Mouse (Mus musculus): ENCODE data around the gene Plekhg2. TPM values are rescaled to one million over a fixed set of nuclear protein-coding genes. Genes with fewer than 3 reads are reported as not detected.
A peak's percentile ranks its signal among the peaks of the same experiment; 100 is the strongest.

Gene Plekhg2
- total RNA-seq, 2 experiments from 2014 or later, result 15.1 to 15.8 TPM

DNA sequence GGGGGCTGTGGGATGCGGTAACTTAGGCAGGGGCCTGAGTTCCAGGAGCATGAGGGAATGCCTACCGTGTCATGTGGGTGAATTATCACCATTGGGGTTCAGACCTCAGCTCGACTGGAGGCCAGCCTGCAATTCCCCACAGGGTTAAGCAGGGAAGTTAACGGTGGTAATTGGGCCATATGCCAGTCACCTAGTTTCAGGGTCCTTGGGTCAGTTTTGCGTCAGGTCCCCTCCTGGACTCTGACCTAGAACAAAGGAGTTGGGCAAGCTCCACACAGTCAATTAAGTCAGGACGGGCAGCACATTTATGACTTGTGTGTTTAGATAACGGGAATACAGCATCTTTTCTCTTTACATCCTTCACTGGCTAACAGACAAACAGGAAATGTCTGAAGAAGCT lies 31.0 kb downstream of the Plekhg2 start:
- no peak for DNase-seq
- intact Hi-C loops (cut with DNase I), result no loop called here

DNA sequence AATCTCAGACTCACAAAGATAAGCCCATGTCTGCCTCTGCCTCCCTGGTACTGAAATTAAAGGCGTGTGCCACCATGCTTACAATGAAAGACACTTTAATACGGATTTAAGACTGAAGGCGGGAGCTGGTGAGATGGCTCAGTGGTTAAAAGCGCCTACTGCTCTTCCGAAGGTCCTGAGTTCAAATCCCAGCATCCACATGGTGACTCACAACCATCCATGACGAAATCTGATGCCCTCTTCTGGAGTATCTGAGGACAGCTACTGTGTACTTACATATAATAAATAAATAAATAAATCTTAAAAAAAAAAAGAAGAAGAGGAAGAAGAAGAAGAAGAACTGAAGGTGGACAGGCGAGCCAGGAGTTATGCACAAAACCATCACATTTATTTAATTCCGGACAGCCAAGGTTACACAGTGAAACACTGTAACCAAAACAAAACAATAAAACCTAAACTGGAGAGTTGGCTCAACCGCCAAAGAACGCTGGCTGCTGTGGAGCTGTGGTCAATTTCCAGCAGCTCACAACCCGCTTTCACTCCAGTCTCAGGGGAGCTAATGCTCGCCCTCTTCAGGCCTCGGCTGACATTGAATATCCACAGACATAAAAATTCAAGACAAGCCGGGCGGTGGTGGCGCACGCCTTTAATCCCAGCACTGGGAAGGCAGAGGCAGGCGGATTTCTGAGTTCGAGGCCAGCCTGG lies 33.0 kb downstream of the Plekhg2 start:
- intact Hi-C loops (cut with DNase I), result loop anchor here (5.0 kb wide), 1 partner anchor 62 kb away; the partner anchor contains the start of gene Eid2b
- DNase-seq, result peak; percentile 61 to 67

DNA sequence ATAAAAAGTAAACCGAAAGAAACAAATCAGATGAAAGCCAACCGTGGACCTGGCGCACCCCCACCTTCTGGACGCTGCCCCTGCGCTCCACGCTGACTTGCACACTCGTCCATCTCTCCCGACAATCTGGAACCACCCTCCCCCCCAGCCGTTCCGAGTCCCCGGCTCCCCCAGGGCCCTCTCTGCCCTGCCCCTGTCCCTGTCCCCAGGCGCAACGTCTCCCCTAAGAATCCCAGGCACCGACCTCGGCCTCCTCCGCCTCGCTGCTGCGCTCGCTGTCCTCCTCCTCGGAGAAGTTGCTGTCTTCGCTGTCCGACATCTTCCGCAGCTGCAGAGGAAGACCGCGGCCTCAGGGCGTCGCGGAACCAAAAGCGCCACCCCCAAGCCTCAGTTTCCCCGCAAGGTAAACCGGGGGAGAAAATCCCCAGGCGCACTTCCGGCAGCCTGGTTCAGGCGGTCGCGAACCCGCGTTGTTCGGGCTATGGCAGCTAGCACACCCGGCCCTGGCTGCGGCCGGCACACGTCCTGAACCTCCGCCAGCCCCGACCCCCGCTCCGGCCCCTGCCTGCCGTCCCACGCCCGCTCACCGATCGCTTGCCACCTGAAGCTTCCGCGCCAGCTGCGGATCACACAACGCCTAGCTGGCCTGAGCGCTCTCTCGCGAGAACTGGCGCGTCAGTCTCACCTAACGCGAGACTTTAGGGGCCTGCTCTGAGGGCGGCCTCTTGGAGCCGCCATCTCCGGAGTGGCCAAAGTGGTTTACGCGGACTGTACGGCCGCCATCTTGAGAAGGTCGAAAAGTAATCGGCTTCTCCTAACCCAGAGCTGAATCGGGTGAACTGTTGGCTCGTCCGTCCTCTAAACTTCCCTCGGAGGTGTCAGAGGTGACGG lies 34.0 kb downstream of the Plekhg2 start, which contains the start of gene Supt5:
Supt5 (minus strand) TSS at position 639 of the 891 bp plus-strand sequence.
- peak; percentile 96 to 97 for DNase-seq
- intact Hi-C loops (cut with DNase I), result loop anchor here (5.0 kb wide), 1 partner anchor 61 kb away; the partner anchor contains the start of gene Eid2b

DNA sequence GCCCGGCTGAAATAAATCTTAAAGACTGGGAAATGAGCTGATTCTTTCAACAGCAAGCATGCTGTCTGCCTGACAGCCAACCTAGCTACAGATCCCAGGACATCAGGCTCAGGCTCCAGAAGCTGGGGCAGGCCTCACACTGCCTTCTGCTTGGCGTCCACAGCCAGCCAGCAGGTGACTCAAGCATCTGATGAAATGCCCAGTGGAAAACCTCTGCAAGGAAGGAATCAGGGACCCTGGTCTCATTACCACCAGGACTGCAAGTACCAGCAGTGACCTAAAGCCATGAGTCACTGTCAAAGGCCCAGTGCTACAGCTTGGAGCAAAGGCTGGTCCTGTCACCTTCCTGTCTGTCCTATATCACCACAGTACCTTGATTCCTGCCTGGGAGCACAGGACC lies 36.9 kb downstream of the Plekhg2 start:
- intact Hi-C loops (cut with DNase I), result loop anchor here (5.0 kb wide), 1 partner anchor 58 kb away; the partner anchor contains the start of gene Eid2b
- no peak for DNase-seq

DNA sequence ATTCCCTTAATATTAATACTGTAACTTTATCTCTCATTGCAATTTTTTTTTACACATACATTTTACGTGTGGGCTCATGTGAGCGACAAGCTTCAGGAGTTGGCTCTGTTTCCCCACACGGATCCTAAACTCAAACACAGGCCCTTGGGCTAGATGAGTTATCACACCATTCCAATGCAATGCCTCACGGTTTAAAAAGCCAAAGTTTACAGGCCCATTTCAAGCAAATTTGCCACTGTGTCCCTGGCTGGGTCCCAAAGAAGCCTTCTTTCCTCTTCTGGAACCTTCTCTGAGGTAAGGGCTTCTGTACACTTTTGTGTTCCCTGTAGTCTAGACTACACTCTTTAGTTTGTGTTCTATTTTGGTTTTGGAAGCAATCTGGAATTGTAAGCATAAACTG lies 37.9 kb downstream of the Plekhg2 start:
- intact Hi-C loops (cut with DNase I), result no loop called here
- DNase-seq, result no peak

DNA sequence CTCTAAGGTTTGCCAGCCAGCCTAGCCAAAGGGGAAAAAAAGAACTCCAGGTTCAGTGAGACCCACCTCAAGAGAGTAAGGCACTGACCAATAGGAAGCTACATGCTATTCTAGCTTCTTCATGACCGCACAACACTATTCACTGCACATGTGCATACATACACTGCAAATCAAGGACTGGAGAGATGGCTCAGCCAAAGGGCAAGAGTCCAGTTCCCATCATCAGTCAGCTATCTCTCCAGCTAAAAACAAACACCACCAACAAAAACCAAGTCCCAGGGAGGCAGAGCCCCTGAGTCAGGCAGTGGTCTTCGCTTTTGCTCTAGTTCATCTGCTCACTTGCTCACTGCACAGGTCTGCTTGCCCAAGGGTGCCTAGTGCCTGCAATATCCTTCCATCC lies 44.1 kb downstream of the Plekhg2 start:
- DNase-seq, result no peak
- intact Hi-C loops (cut with DNase I), result no loop called here

DNA sequence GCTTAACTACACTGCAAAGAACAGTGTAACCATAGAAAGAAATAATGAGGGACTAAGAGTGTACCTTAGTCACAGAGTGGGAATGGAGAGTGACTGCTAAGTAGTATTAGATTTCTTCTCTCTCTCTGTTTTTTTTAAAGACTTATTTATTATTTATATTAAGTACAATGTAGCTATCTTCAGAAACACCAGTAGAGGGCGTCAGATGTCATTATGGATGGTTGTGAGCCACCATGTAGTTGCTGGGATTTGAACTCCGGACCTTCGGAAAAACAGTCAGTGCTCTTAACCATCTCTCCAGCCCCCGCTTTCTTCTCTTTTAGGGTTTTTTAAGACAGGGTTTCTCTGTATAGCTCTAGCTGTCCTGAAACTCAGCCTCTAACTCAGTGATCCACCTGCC lies 45.9 kb downstream of the Plekhg2 start:
- intact Hi-C loops (cut with DNase I), result no loop called here
- no peak for DNase-seq

DNA sequence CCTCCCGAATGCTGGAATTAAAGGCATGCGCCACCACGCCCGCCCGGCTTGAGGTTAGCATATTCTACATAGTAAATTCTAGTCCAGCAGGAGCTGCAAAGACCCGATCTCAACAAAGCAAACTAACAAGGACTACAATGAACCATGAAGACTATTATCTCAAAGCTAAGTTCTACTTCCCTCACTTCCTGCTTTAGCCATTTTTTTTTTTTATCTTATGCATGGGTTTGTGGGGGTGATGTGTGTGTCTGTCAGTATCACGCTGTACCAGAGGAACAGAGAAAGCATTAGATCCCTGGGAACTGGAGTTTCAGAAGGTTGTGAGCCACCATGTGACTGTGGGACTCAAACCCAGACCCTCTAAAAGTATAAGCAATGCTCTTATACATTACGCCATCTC lies 47.1 kb downstream of the Plekhg2 start:
- no peak for DNase-seq
- intact Hi-C loops (cut with DNase I), result no loop called here

DNA sequence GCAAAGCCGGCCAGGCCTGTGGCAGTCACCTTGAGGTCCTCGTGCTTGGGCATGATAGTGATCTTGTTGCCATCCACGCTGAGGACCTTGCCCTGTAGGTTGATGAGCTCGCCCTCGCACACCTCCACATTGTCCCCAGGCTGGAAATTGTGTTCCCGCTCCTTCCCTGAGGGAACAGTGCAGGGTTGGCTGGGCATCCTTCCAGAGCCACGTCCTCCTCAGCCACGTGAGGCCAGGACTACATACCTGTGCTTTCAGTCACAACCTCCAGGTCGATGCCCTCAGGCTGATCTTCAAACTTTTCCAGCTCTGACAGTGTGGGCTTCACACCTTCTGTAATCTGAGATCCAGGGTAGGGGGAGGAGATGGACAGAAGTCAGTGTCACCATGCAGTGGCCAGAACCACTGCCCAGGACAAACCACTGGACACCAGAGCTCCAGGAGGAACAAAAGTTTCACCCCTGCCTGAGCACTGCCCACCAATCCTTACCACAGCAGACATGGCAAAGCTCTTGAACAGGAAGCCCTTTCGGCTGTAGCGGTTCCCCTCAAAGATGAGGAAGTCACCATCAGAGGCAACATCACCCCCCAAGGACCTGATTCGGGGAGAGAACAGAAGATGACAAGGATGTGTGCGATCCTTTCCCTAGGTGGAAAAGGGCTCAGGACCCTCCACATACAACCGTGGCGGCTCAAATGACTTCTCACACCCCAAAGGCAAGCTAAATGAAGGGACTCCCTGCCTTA lies 50.3 kb downstream of the Plekhg2 start:
- intact Hi-C loops (cut with DNase I), result no loop called here
- no peak for DNase-seq

DNA sequence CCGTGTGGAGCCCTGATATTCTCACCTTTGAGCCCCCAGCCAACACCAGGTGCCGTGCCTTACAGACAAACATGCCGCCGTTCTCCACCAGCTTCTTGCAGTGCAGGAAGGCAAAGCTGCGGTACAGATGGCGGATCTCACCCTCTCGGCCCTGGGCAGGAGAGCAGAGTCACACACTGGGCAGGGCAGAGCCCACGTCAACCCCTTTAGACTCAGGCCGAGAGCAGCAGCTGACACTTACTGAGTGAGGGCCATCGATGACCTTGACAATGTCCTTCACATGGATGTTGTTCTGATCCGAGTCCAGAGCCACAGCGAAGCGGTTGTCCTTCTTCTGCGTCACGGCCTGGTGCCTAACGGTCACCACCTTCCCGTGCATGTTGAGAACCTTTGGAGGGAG lies 53.7 kb downstream of the Plekhg2 start:
- intact Hi-C loops (cut with DNase I), result no loop called here

DNA sequence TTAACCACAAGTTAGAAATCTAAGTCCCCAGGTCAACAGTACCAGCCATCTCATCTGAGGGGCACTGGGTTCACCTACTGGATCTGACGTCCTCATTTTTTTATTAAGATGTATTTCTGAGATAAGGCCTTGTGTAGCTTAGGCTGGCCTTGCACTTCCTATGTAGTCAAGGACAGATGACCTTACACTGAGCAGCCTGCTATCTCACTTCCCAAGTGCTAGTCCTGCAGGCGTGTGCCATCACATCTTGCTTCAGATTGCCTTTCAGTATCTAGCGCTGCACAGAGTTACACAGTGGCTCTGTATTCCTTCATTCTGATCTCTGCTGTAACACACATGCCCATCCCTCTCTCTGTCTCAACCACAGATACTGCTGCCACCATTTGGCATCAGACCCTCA lies 54.4 kb downstream of the Plekhg2 start:
- no peak for DNase-seq
- intact Hi-C loops (cut with DNase I), result no loop called here

More for the DNA sequence above, 53.7 kb downstream of the Plekhg2 start:
- no peak for DNase-seq

DNA sequence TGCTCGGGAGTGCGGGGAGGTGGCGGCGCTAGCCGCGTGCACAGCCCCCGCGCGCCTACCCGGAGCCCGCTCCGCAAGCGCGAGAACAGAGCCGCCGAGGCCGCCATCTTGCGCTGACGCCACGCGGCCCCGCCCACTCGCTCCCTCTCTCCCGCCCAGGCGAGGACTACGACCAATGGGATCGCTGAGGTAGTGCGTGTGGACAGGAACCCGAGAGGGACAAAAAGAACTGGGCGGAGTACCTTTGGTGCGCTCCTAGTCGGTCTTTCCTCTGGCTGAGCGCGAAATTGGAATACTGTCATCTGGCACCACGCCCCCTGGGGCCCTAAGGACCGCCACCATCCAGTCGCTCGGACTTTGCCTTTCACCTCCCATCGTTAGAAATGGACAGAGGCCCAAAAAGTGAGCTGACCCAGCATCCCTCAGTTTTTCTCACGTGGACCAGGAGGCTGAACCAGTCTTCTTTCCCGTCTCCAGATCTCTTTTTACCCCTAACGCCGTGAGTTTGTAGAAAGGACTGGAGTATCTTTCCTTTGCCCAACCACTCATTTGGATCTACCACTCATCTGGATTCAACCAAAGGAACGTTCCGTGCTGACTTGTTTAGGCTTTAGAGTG lies 60.4 kb downstream of the Plekhg2 start, which contains the start of gene Timm50:
Timm50 (minus strand) TSS at position 147 of the 618 bp plus-strand sequence.
- DNase-seq, result peak; percentile 97 to 99
- intact Hi-C loops (cut with DNase I), result loop anchor here (1.0 kb wide), 1 partner anchor 25 kb away; no protein-coding TSS in a partner anchor

DNA sequence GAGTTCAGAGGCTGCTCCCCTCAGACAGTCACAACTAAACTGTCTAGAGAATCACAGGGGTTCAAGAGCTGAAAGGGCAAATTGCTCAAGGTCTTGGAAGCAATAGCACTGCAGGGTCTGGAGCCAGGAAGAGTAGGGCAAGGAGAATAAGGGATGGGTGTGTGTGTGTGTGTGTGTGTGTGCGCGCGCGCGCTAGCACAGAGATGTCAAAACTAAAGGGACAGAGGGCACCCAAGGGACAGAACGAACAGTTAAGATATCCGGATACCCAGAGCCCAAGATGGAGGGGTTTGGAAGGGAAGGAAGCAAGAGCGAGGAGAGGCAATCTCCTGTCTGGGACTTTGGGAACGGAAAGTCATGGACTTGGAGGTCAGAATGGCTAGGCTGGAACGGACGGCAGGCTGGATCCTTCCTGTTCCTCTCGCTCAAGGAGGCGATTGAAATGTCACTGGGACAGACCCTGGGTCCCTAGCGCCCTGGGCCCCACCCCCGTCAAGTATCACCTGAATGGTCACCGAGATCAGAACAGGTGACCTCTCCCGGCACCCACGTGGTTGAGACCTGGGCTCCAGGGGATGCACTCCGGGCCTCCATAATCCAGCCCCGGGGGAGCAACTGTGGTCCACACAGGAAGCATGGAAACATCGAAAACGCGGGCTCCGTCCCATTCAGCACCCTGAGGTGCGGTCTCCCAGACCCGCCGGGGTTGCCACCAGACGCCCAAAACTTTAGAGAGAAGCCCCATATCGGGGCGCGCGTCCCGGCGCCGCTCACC lies 61.1 kb downstream of the Plekhg2 start:
- DNase-seq, result no peak

DNA sequence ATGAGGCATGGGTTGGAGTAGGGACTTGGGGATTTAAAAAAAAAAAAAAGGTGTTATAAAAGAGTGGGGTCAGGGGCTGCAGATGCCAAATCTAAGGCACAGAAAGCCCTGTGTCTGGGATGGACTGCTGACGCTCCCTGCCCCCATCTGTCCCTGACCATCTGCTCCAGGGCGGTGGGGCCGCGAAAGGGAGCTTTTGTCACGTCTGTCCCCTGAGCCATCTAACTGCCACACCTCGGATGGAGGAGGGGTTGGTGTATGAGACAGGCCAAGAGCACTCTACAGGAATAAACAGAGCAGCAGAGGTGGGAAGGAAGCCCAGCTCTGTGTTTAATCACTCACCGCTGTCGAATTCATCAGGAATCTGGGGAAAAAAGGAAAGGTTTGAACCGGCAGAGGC lies 62.7 kb downstream of the Plekhg2 start:
- intact Hi-C loops (cut with DNase I), result loop anchor here (10.0 kb wide), 1 partner anchor 255 kb away; the partner anchor contains the start of gene Psmc4
- no peak for DNase-seq

More for the DNA sequence above, 61.1 kb downstream of the Plekhg2 start:
- intact Hi-C loops (cut with DNase I), result no loop called here

Other genes starting within 250 kb of the Plekhg2 start
- gene 9530053A07Rik, start 243.1 kb downstream of the Plekhg2 start, total RNA-seq (2021), result not detected
- gene Fbl, start 202.9 kb downstream of the Plekhg2 start, total RNA-seq (2021), result 10 to 100 TPM; 32.0 to 33.5 TPM
- gene Dyrk1b, start 193.1 kb downstream of the Plekhg2 start, total RNA-seq (2021), result 10 to 100 TPM; 31.2 to 34.2 TPM
- 10 to 100 TPM; 11.7 to 12.0 TPM for gene Eid2, start 104.7 kb downstream of the Plekhg2 start, total RNA-seq (2021)
- 10 to 100 TPM; 12.6 to 13.5 TPM for gene Eid2b, start 94.9 kb downstream of the Plekhg2 start, total RNA-seq (2021)
- gene Selenov, start 81.4 kb downstream of the Plekhg2 start, total RNA-seq (2021), result not detected
- not detected for gene Dll3, start 70.4 kb downstream of the Plekhg2 start, total RNA-seq (2021)
- gene Timm50, start 60.5 kb downstream of the Plekhg2 start, total RNA-seq (2021), result 10 to 100 TPM; 58.9 to 66.3 TPM
- 10 to 100 TPM; 56.8 to 62.8 TPM for gene Supt5, start 33.9 kb downstream of the Plekhg2 start, total RNA-seq (2021)
- 100 to 1,000 TPM; 494 to 516 TPM for gene Rps16, start 21.9 kb downstream of the Plekhg2 start, total RNA-seq (2021)
- 10 to 100 TPM; 14.7 to 29.0 TPM for gene Zfp36, start 7.7 kb upstream of the Plekhg2 start, total RNA-seq (2021)
- 10 to 100 TPM; 18.2 to 20.1 TPM for gene Med29, start 20.1 kb upstream of the Plekhg2 start, total RNA-seq (2021)
- gene Paf1, start 20.4 kb upstream of the Plekhg2 start, total RNA-seq (2021), result 10 to 100 TPM; 38.8 to 48.0 TPM
- 1 to 10 TPM; 4.6 to 7.2 TPM for gene Gmfg, start 64.8 kb upstream of the Plekhg2 start, total RNA-seq (2021)
- under 1 TPM; 0.38 to 0.86 TPM for gene Lrfn1, start 79.4 kb upstream of the Plekhg2 start, total RNA-seq (2021)
- not detected for gene Ifnl2, start 137.9 kb upstream of the Plekhg2 start, total RNA-seq (2021)
- gene Ifnl3, start 150.2 kb upstream of the Plekhg2 start, total RNA-seq (2021), result not detected
- not detected for gene Sycn, start 168.3 kb upstream of the Plekhg2 start, total RNA-seq (2021)
- gene Nccrp1, start 174.7 kb upstream of the Plekhg2 start, total RNA-seq (2021), result not detected
- 10 to 100 TPM; 20.5 to 24.5 TPM for gene Samd4b, start 225.5 kb upstream of the Plekhg2 start, total RNA-seq (2021)
- gene Pak4, start 225.6 kb upstream of the Plekhg2 start, total RNA-seq (2021), result 1 to 10 TPM; 7.3 to 7.4 TPM

All from heart, postnatal 36 days (tissue).